Mouse (Mus musculus): Measurements from ENCODE around the gene Ltb4r1.

Ltb4r1 gene

GRCm38 (mm10) chr14:55765696-55766095, at the start of gene Ltb4r1:
Gene Ltb4r1 (plus strand): TSS chr14:55765962.
- in situ Hi-C loops (cut with MboI; ENCODE audit: low pct_unique_long_range_greater_than_20kb in 1 of 2, low sequenced_read_pairs in 2 of 2, unreplicated experiment in 1 of 2), result no loop called here

DNA sequence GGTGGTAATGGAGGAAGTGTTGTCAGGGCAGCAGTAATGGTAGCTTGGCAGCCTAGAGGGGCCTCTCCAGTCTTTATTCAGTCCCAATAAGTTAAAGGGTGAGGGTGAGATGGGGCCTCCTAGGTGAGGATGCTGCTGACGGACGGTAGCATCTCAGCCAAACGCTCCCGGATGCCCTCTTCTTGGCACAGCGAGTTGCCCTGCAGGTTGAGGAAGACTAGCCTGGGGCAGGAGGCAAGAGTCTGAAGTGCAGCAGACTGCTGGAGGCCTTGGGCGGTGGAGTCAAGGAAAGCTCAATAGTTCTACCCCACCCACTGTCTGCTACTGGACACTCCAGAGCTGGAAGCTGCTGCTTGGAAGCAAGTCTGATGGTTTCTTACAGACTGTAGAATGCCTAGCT, 49.5 kb upstream of the Ltb4r1 start:
- in situ Hi-C loops (cut with MboI; ENCODE audit: low pct_unique_long_range_greater_than_20kb in 1 of 2, low sequenced_read_pairs in 2 of 2, unreplicated experiment in 1 of 2), result no loop called here

DNA sequence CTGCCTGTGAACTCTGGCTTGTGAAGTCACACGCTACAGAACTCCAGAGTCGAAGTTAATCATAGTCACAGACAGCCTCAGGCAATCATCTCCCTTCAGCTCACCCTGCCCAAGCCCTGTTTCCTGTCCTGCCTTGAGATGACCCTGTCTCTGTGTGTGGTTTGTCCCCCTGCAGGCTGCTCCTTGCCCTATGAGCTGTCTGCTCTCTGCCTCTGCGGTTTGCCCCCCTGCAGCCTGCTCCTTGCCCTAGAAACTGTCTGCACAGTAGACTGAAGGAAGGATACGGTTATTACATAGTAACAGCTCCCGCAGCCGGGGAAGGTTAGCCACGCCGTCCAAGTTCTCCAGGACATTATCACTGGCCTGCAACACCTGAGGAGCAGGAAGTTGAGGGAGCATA, 48.9 kb upstream of the Ltb4r1 start:
- in situ Hi-C loops (cut with MboI; ENCODE audit: low pct_unique_long_range_greater_than_20kb in 1 of 2, low sequenced_read_pairs in 2 of 2, unreplicated experiment in 1 of 2), result no loop called here

DNA sequence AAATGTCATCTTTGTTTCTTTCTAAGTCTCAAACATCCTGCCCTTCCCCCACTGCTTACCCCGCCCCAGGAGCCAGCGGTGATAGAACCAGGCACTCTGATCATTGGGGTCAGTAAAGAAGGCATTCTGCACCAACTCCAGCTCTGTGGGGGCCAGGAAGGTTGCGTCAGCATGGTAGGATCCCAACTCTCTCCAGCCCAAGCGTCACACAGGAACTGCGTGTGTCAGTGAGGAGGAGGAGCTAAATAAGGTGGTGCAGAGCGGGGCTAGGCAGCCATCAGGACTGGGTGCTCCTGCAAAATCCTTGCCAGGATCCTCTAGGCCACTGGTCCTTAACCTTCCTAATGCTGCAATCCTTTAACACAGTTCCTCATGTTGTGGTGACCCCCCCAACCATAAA, 46.0 kb upstream of the Ltb4r1 start:
- in situ Hi-C loops (cut with MboI; ENCODE audit: low pct_unique_long_range_greater_than_20kb in 1 of 2, low sequenced_read_pairs in 2 of 2, unreplicated experiment in 1 of 2), result no loop called here

DNA sequence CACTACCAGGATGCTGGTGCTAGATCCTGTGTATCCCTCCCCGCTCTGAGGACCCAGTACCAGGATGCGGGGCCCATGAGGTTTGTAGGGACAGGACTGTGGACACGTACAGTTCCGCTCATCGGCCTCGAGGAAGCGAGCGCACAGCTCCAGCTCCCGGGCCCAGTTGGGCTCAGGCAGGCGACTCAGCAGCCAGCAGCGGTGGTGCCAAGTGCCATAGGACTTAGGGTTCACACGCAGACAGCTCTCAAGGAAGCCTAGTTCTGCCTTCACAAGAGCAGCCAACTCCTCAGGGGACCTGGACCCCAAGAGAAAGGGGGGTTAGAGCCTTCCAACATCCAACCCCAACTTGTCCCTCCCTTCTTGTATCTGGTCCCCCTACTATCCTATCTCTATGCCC, 45.1 kb upstream of the Ltb4r1 start:
- in situ Hi-C loops (cut with MboI; ENCODE audit: low pct_unique_long_range_greater_than_20kb in 1 of 2, low sequenced_read_pairs in 2 of 2, unreplicated experiment in 1 of 2), result no loop called here

- in situ Hi-C loops (cut with MboI; ENCODE audit: low pct_unique_long_range_greater_than_20kb in 1 of 2, low sequenced_read_pairs in 2 of 2, unreplicated experiment in 1 of 2), result no loop called here
Observed at GRCm38 (mm10) chr14:55721076-55721475, 44.7 kb upstream of the Ltb4r1 start.

- in situ Hi-C loops (cut with MboI; ENCODE audit: low pct_unique_long_range_greater_than_20kb in 1 of 2, low sequenced_read_pairs in 2 of 2, unreplicated experiment in 1 of 2), result no loop called here
Observed at GRCm38 (mm10) chr14:55721700-55722437, 43.9 kb upstream of the Ltb4r1 start, which contains the start of gene Rabggta. Gene Rabggta (minus strand): TSS chr14:55722263.

- in situ Hi-C loops (cut with MboI; ENCODE audit: low pct_unique_long_range_greater_than_20kb in 1 of 2, low sequenced_read_pairs in 2 of 2, unreplicated experiment in 1 of 2), result no loop called here
Observed at GRCm38 (mm10) chr14:55722438-55722945, 43.3 kb upstream of the Ltb4r1 start.

DNA sequence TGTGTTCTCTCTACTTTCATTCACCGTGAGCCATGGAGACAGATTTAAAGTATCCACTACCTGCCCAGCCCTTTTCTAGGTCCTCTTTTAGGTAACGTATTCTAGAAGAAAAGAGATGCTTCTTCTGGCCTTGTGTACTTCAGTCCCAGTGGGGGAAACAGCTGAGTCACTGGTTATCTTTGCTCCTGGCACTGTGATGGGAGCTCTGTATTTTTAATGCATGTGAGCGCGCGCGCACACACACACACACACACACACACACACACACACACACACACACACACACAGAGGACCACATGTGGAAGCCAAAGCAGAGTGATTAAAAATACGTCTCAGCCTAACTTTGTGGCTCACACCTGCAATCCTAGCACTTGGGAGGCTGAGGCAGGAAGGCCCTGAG, 42.3 kb upstream of the Ltb4r1 start:
- in situ Hi-C loops (cut with MboI; ENCODE audit: low pct_unique_long_range_greater_than_20kb in 1 of 2, low sequenced_read_pairs in 2 of 2, unreplicated experiment in 1 of 2), result no loop called here

GRCm38 (mm10) chr14:55724411-55724871, 41.3 kb upstream of the Ltb4r1 start:
- in situ Hi-C loops (cut with MboI; ENCODE audit: low pct_unique_long_range_greater_than_20kb in 1 of 2, low sequenced_read_pairs in 2 of 2, unreplicated experiment in 1 of 2), result no loop called here

DNA sequence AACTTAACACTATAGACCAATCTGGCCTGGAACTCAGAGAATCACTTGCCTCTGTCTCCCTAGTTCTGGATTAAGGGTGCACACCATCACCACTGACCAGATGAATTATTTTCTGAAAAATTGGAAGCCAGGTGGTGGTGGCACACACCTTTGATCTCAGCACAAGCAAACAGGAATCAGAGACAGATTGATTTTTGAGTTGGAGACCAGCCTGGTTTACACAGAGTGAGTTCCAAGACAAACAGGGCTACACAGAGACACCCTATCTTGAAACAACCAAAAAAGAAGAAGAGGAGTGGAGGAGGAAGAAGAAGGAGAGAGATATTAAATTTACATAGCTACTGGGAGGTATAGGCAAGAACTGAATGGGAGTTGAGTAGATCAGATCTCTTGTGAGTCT, 39.5 kb upstream of the Ltb4r1 start:
- in situ Hi-C loops (cut with MboI; ENCODE audit: low pct_unique_long_range_greater_than_20kb in 1 of 2, low sequenced_read_pairs in 2 of 2, unreplicated experiment in 1 of 2), result no loop called here

DNA sequence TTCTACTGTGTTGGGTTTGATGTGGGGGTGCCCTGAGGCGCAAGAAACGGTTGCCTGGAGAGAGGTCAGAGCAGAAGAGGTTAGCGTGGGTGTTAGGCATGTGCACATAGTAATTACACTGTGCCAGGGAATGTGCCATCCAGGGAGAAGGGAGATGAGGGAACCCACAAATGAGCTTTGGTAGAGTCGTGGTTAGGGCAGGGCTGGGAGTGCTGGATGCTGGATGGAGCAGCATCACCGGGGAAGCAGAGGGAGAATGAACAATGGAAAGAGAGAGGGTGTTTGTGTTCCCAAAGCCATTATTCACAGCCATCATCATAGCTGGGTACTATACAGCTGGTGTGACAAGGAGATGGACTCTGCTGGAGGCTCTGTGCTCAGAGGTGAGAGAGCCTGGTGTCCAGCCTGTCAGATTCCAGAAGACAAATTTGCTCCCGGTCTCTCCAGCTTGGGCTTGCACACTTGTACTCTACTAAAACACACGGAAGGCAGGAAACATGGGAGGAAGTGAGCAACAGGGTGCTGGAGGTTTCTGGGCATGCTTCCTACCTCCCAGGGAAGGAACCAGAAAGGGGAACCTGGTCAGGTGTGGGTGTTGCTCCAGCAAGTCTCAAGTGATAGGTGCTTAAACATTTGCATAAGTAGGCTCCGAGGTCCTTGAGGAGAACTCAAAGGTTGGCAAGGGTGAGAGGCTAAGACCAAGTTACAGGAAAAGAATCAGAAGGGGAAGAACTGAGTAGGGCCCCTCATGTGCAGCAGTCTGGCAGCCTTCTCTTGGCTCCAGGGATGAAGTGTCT, 37.7 kb upstream of the Ltb4r1 start:
- in situ Hi-C loops (cut with MboI; ENCODE audit: low pct_unique_long_range_greater_than_20kb in 1 of 2, low sequenced_read_pairs in 2 of 2, unreplicated experiment in 1 of 2), result no loop called here

DNA sequence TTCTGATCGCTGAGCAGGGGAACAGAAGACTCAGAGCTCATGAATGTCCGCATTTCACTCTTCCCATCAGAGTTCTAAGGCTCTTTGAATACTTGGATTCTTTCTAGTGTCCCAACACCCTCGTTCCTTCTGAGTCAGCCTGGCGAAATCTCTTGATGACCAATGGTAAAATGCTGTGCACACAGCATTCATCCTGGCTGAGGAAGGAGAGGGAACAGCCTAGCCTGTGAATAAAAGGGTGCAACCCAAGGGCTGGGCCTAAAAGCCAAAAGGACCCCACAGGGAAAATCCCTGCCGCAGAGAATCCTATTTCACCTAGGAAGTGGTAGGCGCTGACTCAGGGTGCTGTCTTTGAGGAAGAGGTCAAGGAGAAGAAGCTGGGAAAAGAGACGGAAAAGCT, 35.6 kb upstream of the Ltb4r1 start:
- in situ Hi-C loops (cut with MboI; ENCODE audit: low pct_unique_long_range_greater_than_20kb in 1 of 2, low sequenced_read_pairs in 2 of 2, unreplicated experiment in 1 of 2), result no loop called here

- in situ Hi-C loops (cut with MboI; ENCODE audit: low pct_unique_long_range_greater_than_20kb in 1 of 2, low sequenced_read_pairs in 2 of 2, unreplicated experiment in 1 of 2), result no loop called here
Observed at GRCm38 (mm10) chr14:55730531-55731032, 35.2 kb upstream of the Ltb4r1 start.

DNA sequence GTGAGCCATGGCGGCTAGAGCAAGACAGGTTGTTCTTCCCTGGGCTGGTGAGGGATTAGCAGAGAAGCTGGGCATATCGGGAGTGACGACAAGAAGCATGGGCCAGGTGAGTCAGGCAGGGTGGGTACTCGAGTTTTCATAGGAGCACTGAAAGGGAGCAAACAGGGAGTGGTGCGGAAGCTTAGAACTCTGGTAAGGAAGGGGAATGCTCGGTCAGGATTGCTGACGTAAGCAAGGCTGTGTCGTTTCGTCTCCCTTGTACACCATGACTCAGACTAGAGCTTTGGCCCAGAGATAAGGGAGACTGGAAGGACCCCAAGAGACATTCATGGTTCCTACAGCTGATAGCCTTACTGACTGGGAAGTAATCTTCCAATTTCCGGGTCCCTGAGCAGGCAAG, 31.9 kb upstream of the Ltb4r1 start:
- in situ Hi-C loops (cut with MboI; ENCODE audit: low pct_unique_long_range_greater_than_20kb in 1 of 2, low sequenced_read_pairs in 2 of 2, unreplicated experiment in 1 of 2), result no loop called here

DNA sequence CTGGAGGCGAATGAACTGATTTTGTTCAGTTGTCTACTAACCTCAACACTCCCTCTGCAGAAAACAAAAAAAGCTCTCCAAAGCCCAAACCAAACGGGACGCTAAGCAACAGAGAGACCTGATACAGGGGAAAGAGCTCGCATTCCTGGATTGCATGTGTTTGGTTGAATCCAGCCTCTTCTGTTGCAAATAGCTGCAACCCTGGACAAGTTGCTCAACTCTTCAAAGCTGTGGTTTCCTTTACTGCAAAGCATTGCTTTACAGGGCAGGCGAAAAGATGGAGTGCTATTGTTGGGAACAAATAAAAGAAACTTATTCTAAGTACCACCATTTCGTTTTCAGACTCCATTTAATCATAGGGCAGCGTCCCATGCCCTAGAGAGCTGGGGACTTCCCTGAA, 30.9 kb upstream of the Ltb4r1 start:
- in situ Hi-C loops (cut with MboI; ENCODE audit: low pct_unique_long_range_greater_than_20kb in 1 of 2, low sequenced_read_pairs in 2 of 2, unreplicated experiment in 1 of 2), result no loop called here

DNA sequence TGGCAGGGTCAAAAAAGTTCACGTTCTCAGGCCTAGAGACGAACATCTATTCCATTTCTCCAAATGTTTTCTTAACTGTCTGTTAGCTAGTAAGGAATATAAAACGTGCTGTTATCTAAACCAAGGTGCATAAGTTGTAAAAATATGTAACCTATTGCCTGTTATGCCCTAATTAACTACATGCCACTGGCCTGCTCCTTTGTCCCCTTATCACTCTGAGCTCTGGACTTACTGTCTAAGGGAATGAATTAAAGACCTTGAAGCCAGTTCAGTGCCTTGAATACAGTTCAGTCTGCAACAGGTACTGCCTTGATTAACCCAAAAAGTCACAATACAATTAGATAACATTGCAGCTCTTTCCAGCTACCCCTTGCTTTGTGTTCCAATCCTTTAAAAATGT, 30.4 kb upstream of the Ltb4r1 start:
- in situ Hi-C loops (cut with MboI; ENCODE audit: low pct_unique_long_range_greater_than_20kb in 1 of 2, low sequenced_read_pairs in 2 of 2, unreplicated experiment in 1 of 2), result no loop called here

DNA sequence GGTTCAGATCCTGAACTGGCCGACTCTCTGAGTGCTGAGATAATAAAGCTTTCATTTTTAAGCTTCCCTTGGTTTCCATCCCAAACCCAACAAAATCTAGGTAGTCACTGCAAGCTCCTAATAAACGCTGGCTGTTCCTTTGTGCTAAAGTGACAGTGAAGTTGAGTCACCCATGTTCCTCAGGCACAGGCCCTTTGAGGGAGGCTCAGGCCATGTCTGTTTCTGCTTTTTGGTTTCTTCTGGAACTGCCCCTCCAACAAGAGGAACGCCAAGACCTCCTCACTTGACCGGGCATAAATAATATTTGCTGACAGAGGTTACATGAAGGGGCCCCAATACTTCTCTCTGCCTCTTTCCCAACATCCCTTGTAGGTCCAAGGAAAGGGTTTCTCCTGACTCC, 30.0 kb upstream of the Ltb4r1 start:
- in situ Hi-C loops (cut with MboI; ENCODE audit: low pct_unique_long_range_greater_than_20kb in 1 of 2, low sequenced_read_pairs in 2 of 2, unreplicated experiment in 1 of 2), result no loop called here

GRCm38 (mm10) chr14:55737086-55737687, 28.6 kb upstream of the Ltb4r1 start:
- in situ Hi-C loops (cut with MboI; ENCODE audit: low pct_unique_long_range_greater_than_20kb in 1 of 2, low sequenced_read_pairs in 2 of 2, unreplicated experiment in 1 of 2), result no loop called here
